Mouse (Mus musculus) right cerebral cortex, postnatal 36 days (tissue): ENCODE results near the gene Bbc3.
"Not testable (repeated sequence)": the region's sequence is repeated elsewhere in the genome, so short reads cannot be mapped to it uniquely, and the experiment has no call there.

ENCODE experiments used
- DNase-seq, 2 experiments: peaks; one replicate each; pipeline ENCODE4 v3.0.0; 2022; ENCODE audit warnings: low spot score in 2 of 2, mixed read lengths in 1 of 2

Bbc3 gene

GRCm38 (mm10) chr7:16294346-16294745, 13.8 kb upstream of the Bbc3 start:
- DNase-seq = no peak

DNA sequence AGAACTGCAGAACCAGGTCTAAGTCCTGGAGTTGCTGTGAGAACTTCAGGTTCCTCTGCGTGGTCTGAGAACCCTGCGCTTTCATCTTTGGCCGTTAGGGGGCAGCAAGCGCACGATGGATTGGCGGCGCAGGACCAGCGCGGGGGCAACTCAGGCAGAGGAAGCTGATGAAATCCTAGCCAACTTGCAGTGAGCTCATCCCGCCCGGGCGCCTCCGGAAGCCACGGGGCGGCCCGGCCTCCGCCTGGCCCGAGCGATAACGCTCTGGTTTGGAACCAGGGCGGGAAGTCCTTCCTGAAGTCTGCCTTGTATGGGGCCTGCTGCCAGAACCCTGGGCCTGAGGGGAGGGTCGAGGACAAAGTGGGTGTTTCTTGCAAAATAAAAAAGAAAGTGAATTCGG, 13.4 kb upstream of the Bbc3 start:
- peak; percentile 87 to 89 for DNase-seq

GRCm38 (mm10) chr7:16295321-16295900, 12.8 kb upstream of the Bbc3 start:
- peak; percentile 81 to 86 for DNase-seq

GRCm38 (mm10) chr7:16296146-16296545, 12.0 kb upstream of the Bbc3 start:
- DNase-seq = no peak

- peak; percentile 63 to 71 for DNase-seq
Observed at GRCm38 (mm10) chr7:16296766-16297390, 11.3 kb upstream of the Bbc3 start.

DNA sequence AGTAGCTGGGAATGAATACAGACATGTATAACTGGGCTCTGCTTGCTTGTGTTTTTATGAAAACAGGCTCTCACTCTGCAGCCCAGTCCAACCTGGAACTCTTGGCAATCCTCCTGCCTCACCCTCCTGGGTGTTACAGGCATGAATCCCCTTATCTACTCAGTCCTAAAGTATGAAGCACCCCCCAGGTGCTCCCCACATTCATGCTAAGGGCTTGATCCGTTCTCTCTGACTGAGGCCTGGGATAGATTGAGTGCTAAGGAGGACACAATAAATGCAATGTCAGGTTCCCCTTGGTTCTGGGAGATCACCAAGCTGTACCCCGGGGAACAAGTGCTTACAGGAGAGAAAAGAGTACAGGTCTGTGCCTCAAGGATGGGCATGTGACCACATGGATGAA, 10.6 kb upstream of the Bbc3 start:
- DNase-seq = no peak

DNA sequence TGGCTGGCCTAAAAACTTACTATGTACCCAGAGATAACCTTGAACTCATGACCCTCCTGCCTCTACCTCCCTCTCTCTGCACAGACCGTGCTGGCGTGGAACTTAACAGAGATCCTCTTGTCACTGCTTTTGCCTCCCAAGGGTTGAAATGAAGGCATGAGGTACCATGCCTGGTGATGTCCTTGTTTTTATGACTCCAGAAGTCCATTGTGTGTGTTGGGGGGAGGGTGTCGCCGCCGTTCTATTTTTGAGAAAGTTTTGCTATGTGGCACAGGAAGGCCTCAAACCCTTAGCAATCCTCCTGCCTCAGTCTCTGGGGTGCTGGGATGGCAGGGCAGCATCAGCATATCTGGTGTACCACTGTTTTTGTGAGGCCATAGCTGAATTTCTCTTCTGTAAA, 9.3 kb upstream of the Bbc3 start:
- no peak for DNase-seq

GRCm38 (mm10) chr7:16299419-16300035, 8.7 kb upstream of the Bbc3 start:
- peak; percentile 96 for DNase-seq

DNA sequence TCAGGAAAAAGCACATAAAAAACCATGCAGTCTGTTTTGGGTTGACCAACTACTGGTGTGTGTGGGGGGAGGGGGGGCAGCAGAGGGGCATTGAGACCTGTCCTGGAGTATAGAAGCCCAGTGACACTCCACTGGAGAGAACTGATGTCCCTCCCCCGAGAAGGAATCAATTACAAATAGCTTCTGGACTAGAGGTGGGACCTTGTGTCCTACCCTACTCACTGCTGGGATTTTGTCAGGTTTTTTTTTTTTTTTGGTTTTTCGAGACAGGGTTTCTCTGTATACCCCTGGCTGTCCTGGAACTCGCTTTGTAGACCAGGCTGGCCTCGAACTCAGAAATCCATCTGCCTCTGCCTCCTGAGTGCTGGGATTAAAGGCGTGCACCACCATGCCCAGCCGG, 1.1 kb upstream of the Bbc3 start:
- DNase-seq = not testable (repeated sequence)

- no peak for DNase-seq
Observed at GRCm38 (mm10) chr7:16308555-16309317, 543 bp downstream of the Bbc3 start.

DNA sequence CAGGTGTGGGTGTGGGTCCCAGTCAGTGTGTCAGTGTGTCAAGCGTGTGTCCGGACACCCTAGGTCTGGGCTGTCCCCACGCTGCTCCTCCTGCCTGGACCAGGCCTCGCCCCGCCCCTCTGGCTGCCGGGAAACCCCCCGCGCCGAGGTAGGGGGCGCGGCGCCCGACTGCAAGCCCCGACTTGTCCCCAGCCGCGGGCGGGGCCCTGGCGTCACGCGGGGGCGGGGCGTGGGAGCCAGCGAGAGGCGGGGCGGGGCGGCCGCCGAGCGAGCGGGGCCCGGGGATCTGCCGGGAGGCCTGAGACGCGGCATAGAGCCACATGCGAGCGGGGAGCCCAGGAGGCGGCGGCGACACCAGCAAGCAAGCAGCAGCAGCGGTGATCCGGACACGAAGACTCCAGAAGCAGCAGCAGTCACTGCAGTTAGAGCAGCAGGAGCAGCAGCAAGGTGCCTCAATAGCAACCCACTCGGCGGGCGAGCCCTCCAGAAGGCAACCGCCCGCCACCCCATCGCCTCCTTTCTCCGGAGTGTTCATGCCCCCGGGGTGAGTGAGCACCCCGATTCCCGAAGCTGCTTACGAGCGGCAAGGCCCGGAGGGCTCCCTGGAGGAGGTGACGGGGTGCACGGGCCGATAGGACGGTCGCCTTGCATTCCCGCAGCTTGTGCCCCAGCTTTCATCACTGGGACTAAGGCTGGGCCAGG, 1.3 kb downstream of the Bbc3 start:
- DNase-seq = peak in 1 of 2 experiments; percentile 75

DNA sequence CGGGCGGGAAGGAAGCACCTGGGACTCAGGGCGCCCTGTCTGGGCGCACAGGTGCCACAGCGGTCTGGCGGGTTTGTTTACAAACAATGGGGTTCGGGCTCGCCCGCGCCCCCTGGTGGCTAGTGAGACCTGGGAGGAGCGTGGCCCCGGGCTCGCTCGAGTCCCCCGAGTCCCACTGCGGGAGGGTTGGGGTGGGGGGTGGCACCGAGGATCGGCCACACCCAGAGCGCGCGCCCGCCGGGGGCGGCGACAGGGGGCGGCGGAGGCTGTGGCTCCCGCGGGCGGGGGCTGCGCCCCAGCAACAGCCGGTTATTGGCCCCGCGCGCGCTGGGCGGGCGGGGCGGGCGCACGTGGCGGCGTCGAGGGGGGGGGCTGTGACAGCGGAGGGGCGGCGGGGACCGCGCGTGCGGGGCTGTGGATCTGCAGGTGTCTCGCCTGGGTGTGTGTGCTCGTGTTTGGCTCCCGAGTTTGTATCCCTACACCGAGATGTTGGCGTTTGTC, 1.9 kb downstream of the Bbc3 start:
- peak in 1 of 2 experiments; percentile 51 for DNase-seq

DNA sequence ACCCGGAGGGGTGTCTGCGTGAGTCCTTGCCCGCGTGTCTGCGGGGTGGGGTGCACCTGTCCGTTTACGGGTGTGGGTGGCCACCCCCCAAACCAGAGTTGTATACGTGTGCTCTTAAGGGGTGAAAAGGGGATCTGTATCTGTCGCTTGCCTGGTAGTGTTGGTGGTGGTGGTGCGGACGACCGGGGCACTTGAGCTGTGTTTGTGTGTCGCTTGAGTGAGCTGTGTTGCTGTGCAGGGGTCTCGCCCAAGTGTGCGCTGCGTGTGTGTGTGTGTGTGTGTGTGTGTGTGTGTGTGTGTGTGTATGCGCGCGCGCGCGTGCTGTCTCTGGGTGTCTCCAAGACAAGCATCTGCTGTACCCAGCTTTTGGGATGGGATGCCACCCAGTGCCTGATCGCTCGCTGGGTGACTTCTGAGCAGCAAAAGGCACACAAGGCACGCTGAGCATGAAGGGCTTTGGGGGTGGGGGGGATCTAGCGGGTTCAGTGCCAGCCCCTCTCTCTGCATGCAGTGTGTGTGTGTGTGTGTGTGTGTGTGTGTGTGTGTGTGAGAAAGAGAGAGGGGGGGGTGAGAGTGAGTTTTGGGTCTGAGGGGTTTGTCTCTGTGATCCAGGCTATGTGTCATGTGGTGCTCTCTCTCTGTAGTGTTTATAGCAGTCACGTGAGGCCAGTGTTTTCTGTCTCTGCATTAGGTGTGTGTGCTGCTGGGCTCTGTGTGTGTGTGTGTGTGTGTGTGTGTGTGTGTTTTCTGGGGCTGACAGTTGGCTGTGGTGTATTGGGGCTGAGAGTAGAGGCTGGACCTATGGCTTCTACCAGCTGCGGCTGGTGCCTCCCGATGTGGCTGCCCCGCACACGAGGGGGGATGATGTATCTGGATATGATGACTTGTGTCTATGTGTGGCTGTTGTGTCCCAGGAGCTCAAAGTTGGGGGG, 2.6 kb downstream of the Bbc3 start:
- DNase-seq = no peak

DNA sequence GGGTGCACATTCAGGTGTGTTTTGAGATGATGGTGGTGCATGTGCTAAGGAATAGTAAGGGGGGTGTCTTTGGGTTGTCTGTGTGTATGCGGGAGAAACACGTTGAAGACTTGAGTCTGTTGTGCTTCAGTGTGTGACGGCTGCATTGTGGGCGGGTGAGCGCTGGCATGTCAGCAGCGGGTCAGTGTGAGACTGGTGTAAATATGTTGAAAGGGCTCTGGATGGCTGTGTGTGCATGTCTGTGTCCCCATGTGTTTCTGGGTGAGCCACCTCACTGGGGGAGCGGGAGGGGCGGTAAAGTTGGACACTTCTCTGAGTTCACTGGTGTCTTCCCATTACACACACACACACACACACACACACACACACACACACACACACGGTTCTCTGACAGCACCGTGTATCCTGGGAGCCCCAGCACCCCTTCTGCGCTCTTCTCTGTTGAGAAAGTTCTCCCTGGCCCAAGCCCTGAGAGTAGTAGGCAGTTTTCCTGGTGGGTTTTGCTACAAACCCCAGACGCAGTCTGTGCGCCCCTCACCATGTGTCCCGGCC, 3.3 kb downstream of the Bbc3 start:
- no peak for DNase-seq

DNA sequence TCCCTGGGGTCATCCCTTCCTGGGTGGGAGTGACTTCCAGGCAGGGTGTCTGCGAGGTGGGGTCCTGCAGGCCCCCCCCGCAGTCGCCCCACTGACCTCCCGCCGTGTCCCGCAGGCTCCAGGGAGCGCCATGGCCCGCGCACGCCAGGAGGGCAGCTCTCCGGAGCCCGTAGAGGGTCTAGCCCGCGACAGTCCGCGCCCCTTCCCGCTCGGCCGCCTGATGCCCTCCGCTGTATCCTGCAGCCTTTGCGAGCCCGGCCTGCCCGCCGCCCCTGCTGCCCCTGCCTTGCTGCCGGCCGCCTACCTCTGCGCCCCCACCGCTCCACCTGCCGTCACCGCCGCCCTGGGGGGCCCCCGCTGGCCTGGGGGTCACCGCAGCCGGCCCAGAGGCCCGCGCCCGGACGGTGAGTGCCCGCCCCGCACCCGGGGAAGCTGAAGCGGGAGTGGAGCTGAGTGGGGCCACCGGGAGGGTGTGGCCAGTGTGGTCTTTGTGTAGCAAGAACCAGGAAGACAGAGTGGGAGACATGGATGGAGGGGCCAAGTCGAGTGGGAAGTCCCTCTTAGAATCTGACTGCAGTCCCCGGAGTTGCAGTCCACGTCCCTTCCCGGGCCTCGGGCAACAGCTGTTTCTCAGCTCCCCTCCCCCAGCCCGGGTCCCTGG, 3.9 kb downstream of the Bbc3 start:
- no peak for DNase-seq

DNA sequence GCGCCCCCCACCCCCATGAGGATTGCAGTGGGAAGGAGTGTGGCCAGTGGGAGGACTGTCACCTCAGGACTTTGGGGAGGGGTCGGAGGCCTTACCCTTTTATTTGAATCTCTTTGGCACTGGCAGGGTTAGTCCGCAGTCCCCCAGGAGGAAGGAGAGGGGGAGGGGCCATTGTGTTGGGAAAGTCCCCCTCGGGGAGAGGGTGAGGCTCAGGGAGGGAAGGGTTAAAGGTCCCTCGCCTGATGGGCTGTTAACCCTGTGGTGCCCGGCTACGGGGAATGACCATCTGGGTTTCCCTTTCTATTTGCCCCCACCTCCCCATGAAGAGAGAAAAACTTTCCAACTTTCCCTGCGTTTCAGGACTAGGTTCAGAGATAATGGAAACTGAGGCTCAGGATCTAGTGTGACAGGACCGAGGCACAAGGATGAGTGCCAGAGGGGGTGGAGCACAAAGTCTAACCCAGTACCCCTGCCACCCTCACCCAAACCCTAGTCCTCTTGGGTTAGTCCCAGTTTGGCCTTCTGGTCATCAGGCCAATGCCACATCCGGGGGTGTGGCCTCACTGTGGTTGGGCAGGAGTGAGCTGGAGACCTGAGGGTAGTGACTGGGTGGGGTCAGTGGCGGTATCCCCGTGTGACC, 4.6 kb downstream of the Bbc3 start:
- no peak for DNase-seq

DNA sequence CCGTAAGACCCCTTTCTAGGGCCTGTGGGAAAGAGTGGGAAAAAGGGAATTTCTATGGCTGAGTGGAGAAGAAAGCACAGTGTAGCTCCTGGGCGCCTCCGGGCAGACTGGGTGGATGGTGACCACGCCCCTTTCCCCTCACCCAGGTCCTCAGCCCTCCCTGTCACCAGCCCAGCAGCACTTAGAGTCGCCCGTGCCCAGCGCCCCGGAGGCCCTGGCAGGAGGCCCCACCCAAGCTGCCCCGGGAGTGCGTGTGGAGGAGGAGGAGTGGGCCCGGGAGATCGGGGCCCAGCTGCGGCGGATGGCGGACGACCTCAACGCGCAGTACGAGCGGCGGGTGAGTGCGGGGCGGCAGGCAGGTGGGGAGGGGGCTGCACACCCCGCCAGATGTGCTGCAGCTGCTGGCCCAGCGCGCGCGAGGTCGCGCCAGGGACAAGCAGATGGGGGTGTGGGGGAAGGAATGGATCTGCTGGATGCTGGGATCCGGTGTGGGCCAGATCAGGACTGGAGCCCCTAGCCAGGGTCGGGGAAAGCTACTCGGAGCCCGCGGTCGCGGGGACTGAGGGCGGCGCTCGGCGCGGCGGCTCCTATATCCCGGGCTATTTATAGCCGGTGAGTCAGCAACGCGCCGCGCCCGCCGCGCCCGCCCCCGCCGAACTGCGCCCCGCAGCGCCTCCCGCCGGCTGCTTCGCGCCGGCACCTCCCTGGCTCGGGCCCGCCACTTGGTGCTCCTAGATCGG, 5.5 kb downstream of the Bbc3 start:
- peak; percentile 57 to 67 for DNase-seq

DNA sequence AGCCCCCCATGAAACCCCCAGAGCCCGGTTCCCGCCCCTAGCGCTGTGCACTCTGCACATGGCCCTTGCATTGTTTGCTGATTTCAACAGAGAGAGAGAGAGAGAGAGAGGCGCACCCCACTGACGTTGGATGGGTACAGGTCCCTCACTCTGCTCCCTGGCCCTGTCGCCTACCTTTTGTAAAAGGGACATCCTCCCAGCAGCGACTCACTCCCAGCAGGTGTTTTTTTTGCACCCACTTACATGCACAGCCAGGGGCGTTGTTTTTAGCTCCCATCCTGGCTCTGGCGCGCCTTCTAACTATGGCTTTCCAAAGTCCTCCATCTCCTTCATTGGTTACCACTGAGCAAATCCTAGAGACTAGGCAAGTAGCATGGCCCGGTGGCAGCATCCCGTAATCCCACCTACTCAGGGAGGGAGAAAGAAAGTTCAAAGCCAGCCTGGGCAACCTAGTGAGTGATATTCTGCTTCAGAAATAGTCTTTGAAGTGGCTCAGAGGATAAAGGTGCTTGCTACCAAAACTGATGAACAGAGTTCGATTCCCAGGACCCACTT, 6.1 kb downstream of the Bbc3 start:
- no peak for DNase-seq
